Mouse (Mus musculus): ENCODE measurements around the gene Olfr1272. TPM values are rescaled to one million over a fixed set of nuclear protein-coding genes. Genes with fewer than 3 reads are reported as not detected.
"Not testable (repeated sequence)": the region's sequence is repeated elsewhere in the genome, so short reads cannot be mapped to it uniquely, and the experiment has no call there.

Olfr1272 gene
- total RNA-seq (2021): not detected
- long read RNA-seq, experiment 1: 0 reads
- long read RNA-seq, experiment 2: 0 reads

DNA sequence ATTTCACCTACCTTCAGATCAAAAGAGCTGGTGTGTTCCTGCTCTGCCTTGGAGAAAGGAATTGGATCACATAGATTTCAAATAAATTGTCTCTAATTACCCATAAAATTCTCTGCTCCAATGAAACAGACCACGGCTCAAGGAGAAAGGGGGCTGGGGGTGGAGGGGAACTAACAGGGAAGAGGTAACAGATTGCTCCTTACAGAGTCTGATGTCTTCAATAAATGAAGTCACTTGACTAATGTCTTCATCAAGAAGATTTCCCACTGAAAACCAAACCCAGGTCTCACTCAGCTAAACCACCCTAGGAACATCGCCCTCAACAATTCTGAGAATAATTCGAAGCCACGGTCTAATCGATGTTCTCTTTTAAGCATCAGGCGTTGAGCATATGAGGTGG, at the start of gene Olfr1272:
TSS of gene Olfr1272 (minus strand) at position 101 of the 400 bp plus-strand sequence.
- intact Hi-C loops (cut with DNase I): no loop called here
- no peak for DNase-seq

DNA sequence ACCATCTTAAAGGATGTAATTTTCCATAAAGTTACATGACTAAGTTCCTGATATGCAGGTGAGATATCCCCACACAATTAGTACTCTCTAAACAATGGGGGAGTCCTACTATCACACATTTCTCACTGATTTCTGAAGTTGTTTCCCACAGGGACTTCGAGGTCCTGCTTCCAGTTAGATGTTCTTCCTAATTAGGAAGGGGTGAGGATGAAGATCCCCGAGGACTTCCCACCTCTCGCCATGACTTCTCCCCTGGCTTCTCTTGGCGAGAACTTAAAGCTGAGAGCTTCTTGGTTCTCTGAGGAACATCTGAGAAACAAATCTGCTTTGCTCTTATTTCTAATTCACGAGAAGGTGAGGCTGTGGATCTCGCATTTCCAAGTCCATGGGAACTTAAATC, 29.3 kb upstream of the Olfr1272 start, which contains the start of gene Gm13769:
TSS of gene Gm13769 (plus strand) at position 301 of the 400 bp plus-strand sequence.
- DNase-seq; intact Hi-C loops (cut with DNase I): not testable (repeated sequence)

DNA sequence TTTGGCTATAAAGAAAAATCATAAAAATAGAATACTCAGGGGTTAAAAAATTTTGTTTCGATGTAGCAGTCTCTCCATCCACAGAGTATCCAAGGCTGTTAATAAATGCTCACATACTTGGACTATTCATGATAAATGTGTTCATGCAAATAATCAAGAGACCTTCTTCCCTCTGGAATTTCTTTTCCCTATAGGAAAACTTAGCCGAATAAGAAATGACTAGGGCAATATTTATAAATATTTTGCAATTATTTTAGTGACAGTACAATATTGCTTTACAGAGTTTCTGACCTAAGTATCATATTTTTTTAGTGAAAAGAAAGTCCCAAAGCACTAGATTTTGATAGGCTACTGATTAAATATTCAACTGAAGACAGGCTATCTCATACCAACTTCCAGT, 21.7 kb downstream of the Olfr1272 start, which contains the start of gene Olfr1271:
TSS of gene Olfr1271 (minus strand) at position 101 of the 400 bp plus-strand sequence.
- no peak for DNase-seq
- intact Hi-C loops (cut with DNase I): no loop called here

DNA sequence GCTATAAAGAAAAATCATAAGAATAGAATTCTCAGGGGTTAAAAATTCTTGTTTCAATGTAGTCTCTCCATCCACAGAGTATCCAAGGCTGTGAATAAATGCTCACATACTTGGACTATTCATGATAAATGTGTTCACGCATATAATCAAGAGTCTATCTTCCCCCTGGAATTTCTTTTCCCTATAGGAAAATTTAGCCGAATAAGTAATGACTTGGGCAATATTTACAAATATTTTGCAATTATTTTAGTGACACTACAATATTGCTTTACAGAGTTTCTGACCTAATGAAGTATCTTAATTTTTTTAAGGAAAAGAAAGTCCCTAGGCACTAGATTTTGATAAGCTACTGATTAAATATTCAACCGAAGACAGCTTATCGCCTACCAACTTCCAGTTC, 35.1 kb downstream of the Olfr1272 start, which contains the start of gene Olfr142:
TSS of gene Olfr142 (minus strand) at position 101 of the 400 bp plus-strand sequence.
- intact Hi-C loops (cut with DNase I): no loop called here
- no peak for DNase-seq

Other genes with a start within 250 kb of the Olfr1272 start
- gene Olfr140, start 229.2 kb downstream of the Olfr1272 start, total RNA-seq (2021): not detected
- gene Olfr1269, start 171.4 kb downstream of the Olfr1272 start, total RNA-seq (2021): not detected
- not detected for gene Olfr32, start 150.5 kb downstream of the Olfr1272 start, total RNA-seq (2021)
- not detected for gene Olfr1270, start 139.8 kb downstream of the Olfr1272 start, total RNA-seq (2021)
- gene Olfr1506, start 68.3 kb downstream of the Olfr1272 start, total RNA-seq (2021): not detected
- gene Olfr142, start 35.2 kb downstream of the Olfr1272 start, total RNA-seq (2021): not detected
- not detected for gene Olfr1271, start 21.8 kb downstream of the Olfr1272 start, total RNA-seq (2021)
- under 1 TPM in 1 of 2 experiments, not detected in 1; 0.15 TPM for gene Gm13769, start 29.4 kb upstream of the Olfr1272 start, total RNA-seq (2021)
- gene Olfr1274-ps, start 105.8 kb upstream of the Olfr1272 start, total RNA-seq (2021): not detected